Mouse (Mus musculus) hindbrain, postnatal 0 days (tissue): Measurements from ENCODE around the gene Zbed5. TPM values are rescaled to one million over a fixed set of nuclear protein-coding genes. Genes with fewer than 3 reads are reported as not detected.
"Not testable (repeated sequence)": the region's sequence is repeated elsewhere in the genome, so short reads cannot be mapped to it uniquely, and the experiment has no call there.

Source experiments
- ATAC-seq: fragments of 200-750 bp; cut with Nextera tagmentation; 2 replicates; pipeline ENCODE4 v1.8.0; 2017; ENCODE audit warnings: mild to moderate bottlenecking, moderate TSS enrichment, moderate library complexity
- DNase-seq: peaks from one replicate; pipeline ENCODE4 v3.0.0-alpha.2; 2015; ENCODE audit warnings: low spot score
- H3K27ac ChIP-seq: fragments of 300-500 bp; sonication (generic); 2 replicates; pipeline ENCODE4 v1.5.1; 2014; ENCODE audit warnings: mild to moderate bottlenecking
- H3K27me3 ChIP-seq: fragments of 300-500 bp; sonication (generic); 2 replicates; pipeline ENCODE4 v1.6.1; 2014; ENCODE audit warnings: low read length, mixed read lengths; ENCODE audit not compliant: insufficient read depth
- H3K36me3 ChIP-seq: fragments of 300-500 bp; sonication (generic); 2 replicates; pipeline ENCODE4 v1.6.1; 2014; ENCODE audit warnings: low read length, mixed read lengths; ENCODE audit not compliant: insufficient read depth
- H3K4me1 ChIP-seq: fragments of 300-500 bp; sonication (generic); 2 replicates; pipeline ENCODE4 v1.6.1; 2014; ENCODE audit warnings: antibody characterized with exemption, low read length, mixed read lengths; ENCODE audit not compliant: insufficient read depth
- H3K4me2 ChIP-seq: fragments of 300-500 bp; sonication (generic); 2 replicates; pipeline ENCODE4 v1.6.1; 2014; ENCODE audit warnings: low read depth, mild to moderate bottlenecking, low read length, moderate library complexity, mixed read lengths
- H3K4me3 ChIP-seq: fragments of 300-500 bp; sonication (generic); 2 replicates; pipeline ENCODE4 v1.5.1; 2014; ENCODE audit warnings: low read length
- H3K9ac ChIP-seq: fragments of 300-500 bp; sonication (generic); replicated peaks from 2 replicates; pipeline ENCODE4 v1.6.1; 2014; ENCODE audit warnings: mild to moderate bottlenecking, low read length, moderate library complexity, mixed read lengths
- H3K9me3 ChIP-seq: fragments of 300-500 bp; sonication (generic); 2 replicates; pipeline ENCODE4 v1.6.1; 2016; ENCODE audit warnings: low read length, mixed read lengths
- CTCF ChIP-seq: IDR thresholded peaks from 2 replicates; pipeline ENCODE4 v1.5.1; 2016; ENCODE audit warnings: antibody characterized with exemption, control low read depth, low read depth
- WGBS: fragments of 180-500 bp; shearing (Covaris S2); extraction: QIAGEN DNeasy Blood & Tissue Kit; methylation state at CpG from one replicate; pipeline ENCODE4 v1.1.7; 2014; 5-methylcytosine and 5-hydroxymethylcytosine counted together
- polyA plus RNA-seq: library from polyadenylated mRNA; unstranded; fragments of >200 nt; fragmentation: Nextera tagmentation; extraction: Ambion mirVana; gene quantifications from 2 replicates; pipeline ENCODE4 v1.2.1, GENCODE M21; 2015
- total RNA-seq: library from RNA; depleted of rRNA; stranded (reverse); fragments of >200 nt; gene quantifications from 2 replicates; pipeline ENCODE4 v1.2.3, GENCODE M21; 2014

Gene Zbed5
- total and polyA plus RNA-seq, 2 experiments from 2014 or later: 7.9 to 9.6 TPM

DNA sequence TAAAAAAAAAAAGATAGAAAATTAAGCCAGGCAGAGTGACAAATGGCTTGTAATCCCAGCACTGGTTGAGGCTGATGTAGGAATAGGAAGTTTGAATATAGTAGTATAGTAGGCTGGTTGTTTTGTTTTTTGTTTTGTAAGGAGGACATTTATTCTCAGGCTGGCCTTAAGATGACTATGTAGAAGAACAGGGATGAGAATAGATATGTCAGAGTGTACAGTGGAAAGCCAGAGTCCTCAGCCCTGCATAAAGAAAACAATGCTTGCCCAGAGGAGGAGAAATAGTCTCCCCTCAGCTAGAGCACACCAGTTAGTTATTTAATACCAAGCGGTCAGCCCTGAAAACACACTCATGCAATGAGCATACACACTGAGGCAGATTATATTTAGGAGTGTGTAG lies 2.9 kb downstream of the Zbed5 start, which contains the start of gene Phkg1:
TSS of gene Phkg1 (minus strand) at position 101 of the 400 bp plus-strand sequence.
- Histone ChIP-seq H3K27ac (no peak within 1 kb of the TSS), H3K4me1 (peaks cover 3% of the 10 kb centered on the region; the same call in 1 of the 2 replicates), H3K4me3 (no peak within 1 kb of the TSS), H3K4me2 (no peak within 1 kb of the TSS), H3K36me3 (peaks cover 8% of the 10 kb centered on the region; the same call in 1 of the 2 replicates), H3K9me3 (no peaks in the 10 kb centered on the region), H3K27me3 (no peaks in the 10 kb centered on the region), H3K9ac (no peak within 1 kb of the TSS)
- DNase-seq: no peak
- no peak for TF ChIP-seq CTCF
- WGBS: 98% methylated on average over 1 of the region's 1 CpGs
- no peak for ATAC-seq

DNA sequence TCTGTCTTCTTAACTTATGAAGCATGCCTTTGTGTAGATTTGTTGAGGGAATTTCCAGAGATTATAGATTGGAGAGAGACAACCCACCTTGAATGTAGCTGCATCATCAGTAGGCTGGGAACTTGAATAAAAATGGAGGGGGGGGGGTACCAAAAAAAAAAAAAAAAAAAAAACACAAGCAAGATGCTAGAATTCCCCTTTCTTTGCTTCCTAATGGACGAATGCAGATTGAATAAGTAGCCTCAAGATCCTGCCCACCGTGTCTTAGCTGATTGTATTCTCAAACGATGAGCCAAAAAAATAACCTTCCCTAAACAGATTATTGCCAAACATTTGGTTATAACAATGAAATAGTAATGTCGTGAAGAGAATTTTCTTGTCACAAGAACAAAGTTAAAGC lies 12.3 kb downstream of the Zbed5 start:
- ATAC-seq: no peak
- whole genome bisulfite sequencing: 21% methylated on average over 4 of the region's 4 CpGs
- H3K4me1 ChIP-seq: peaks cover 5% of the 10 kb centered on the region; the same call in 1 of the 2 replicates
- H3K27me3 ChIP-seq: no peaks in the 10 kb centered on the region
- no peak for TF ChIP-seq CTCF
- peak overlapping the region; percentile 70 for H3K9ac ChIP-seq
- peak overlapping the region; percentile 61 for H3K4me3 ChIP-seq
- H3K4me2 ChIP-seq: peak overlapping the region; percentile 90
- peaks cover 6% of the 10 kb centered on the region; the same call in 1 of the 2 replicates for H3K36me3 ChIP-seq
- no peaks in the 10 kb centered on the region for H3K9me3 ChIP-seq
- DNase-seq: no peak
- peak overlapping the region; percentile 94 for H3K27ac ChIP-seq

DNA sequence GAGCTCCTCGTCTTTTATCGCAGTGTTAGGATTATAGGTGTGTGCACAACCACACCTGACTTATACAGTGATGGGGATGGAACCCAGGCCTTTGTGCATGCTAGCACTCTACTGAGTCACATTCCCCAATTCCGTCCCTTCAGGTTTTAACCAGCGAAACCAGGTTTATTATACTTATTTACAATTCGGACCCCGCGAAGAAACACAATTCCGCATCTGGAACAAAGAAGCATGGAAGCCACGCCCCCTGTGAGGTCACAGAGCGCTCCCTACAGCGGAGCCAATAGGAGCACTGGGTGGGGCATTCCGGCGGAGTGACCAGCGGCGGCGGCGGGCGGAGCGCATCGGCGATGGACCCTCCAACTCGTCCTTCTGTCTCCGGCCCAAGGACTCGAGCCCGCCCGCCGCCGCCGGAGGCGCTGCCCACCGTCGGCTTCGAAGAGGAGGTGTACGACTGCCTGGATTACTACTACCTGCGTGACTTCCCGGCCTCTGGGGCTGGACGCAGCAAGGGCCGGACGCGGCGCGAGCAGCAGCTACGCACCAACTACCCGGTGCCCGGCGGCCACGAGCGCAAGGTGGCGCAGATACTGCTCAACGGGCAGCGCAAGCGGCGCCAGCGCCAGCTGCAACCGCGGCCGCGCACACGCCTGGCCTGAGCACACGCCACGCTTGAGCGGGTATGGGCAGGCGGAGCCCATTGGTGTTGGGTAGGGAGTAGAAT lies 12.9 kb downstream of the Zbed5 start, which contains the start of gene Nupr1l:
TSS of gene Nupr1l (plus strand) at position 299 of the 724 bp plus-strand sequence.
- peaks cover 5% of the 10 kb centered on the region; the same call in 1 of the 2 replicates for H3K4me1 ChIP-seq
- WGBS: under 1% methylated on average over 63 of the region's 63 CpGs
- H3K9me3 ChIP-seq: no peaks in the 10 kb centered on the region
- ATAC-seq (peak; percentile 98), DNase-seq (peak; percentile 96)
- H3K4me3 ChIP-seq: peak within 1 kb of the TSS; percentile 61
- no peaks in the 10 kb centered on the region; the same call in 1 of the 2 replicates for H3K36me3 ChIP-seq
- peak within 1 kb of the TSS; percentile 90 for H3K4me2 ChIP-seq
- H3K27ac ChIP-seq: peak within 1 kb of the TSS; percentile 94
- no peaks in the 10 kb centered on the region for H3K27me3 ChIP-seq
- peak; percentile 58 for TF ChIP-seq CTCF
- H3K9ac ChIP-seq: peak within 1 kb of the TSS; percentile 70

DNA sequence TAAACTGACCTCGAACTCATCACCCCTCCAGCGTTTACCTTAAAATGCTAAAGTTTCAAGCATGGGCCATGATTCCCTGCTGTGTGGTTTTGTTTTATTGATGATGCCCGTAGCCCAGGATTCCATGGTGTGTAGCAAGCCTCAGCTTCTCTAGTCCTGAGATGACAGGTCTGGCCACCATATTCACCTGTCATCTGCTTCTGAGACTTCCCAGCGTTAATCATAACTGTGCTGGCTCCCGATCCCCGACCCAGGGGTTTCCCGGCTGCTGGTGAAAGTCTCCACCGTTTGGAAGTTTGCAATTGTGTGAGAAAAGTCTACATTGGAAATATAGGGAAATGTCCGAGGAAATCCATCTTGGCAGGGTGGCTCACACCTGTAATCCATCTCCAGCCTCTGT lies 13.6 kb downstream of the Zbed5 start:
- Histone ChIP-seq H3K27ac (peak overlapping the region; percentile 94; the same call in 1 of the 2 replicates), H3K4me3 (peak overlapping the region; percentile 61), H3K9me3 (no peaks in the 10 kb centered on the region), H3K4me2 (peak overlapping the region; percentile 90), H3K9ac (peak overlapping the region; percentile 70; the same call in 1 of the 2 replicates), H3K4me1 (peaks cover 5% of the 10 kb centered on the region; the same call in 1 of the 2 replicates), H3K36me3 (no peaks in the 10 kb centered on the region), H3K27me3 (no peaks in the 10 kb centered on the region)
- no peak for TF ChIP-seq CTCF
- ATAC-seq: no peak
- WGBS: 67% methylated on average over 9 of the region's 9 CpGs
- DNase-seq: no peak

DNA sequence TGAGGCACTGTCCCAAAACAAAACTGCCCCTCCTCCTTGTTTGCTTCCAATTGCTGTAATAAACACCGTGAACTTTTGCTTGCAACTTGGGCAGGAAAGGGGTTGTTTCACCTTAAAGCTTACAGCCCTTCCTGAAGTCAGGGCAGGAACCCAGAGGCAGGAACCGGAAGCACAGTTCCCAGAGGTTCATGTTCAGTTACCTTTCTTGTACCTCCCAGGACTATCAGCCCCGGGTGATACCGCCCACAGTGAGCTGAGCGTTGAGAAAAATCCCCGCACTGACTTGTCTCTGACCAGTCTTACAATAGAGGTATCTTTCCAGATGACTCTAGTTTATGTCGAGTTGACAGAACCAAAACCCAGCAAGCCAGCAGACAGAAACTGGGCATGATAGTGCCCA lies 14.1 kb downstream of the Zbed5 start:
- H3K27ac ChIP-seq: no peak overlapping the region
- ATAC-seq: no peak
- no peak for TF ChIP-seq CTCF
- H3K4me1 ChIP-seq: peaks cover 5% of the 10 kb centered on the region; the same call in 1 of the 2 replicates
- no peaks in the 10 kb centered on the region for H3K27me3 ChIP-seq
- no peak overlapping the region for H3K9ac ChIP-seq
- H3K36me3 ChIP-seq: no peaks in the 10 kb centered on the region
- no peak overlapping the region for H3K4me2 ChIP-seq
- DNase-seq: no peak
- no peaks in the 10 kb centered on the region for H3K9me3 ChIP-seq
- no peak overlapping the region for H3K4me3 ChIP-seq
- 84% methylated on average over 7 of the region's 7 CpGs for WGBS

DNA sequence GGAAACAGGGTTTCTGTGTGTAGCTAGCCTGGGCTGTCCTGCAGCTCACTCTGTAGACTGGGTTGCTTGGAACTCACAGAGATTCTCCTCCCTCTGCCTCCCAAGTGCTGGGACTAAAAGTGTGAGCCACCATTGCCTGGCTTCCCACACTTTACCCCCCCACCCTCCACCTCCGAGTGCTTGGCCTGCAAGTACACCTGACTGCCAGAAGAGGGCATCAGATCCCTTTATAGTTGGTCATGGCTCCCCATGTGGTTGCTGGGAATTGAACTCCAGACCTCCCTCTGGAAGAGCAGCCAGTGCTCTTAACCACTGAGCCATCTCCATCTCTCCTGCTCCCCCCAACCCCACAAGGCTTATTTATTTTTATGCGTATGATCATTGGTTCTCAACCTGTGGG lies 18.5 kb downstream of the Zbed5 start:
- no peak overlapping the region for H3K9ac ChIP-seq
- peak; percentile 68 for TF ChIP-seq CTCF
- ATAC-seq: no peak
- WGBS: 21% methylated on average over 2 of the region's 2 CpGs
- H3K36me3 ChIP-seq: no peaks in the 10 kb centered on the region
- no peak overlapping the region for H3K27ac ChIP-seq
- H3K4me1 ChIP-seq: peaks cover 3% of the 10 kb centered on the region; the same call in 1 of the 2 replicates
- no peak overlapping the region for H3K4me3 ChIP-seq
- H3K9me3 ChIP-seq: no peaks in the 10 kb centered on the region
- H3K27me3 ChIP-seq: no peaks in the 10 kb centered on the region
- DNase-seq: peak; percentile 24
- H3K4me2 ChIP-seq: no peak overlapping the region

DNA sequence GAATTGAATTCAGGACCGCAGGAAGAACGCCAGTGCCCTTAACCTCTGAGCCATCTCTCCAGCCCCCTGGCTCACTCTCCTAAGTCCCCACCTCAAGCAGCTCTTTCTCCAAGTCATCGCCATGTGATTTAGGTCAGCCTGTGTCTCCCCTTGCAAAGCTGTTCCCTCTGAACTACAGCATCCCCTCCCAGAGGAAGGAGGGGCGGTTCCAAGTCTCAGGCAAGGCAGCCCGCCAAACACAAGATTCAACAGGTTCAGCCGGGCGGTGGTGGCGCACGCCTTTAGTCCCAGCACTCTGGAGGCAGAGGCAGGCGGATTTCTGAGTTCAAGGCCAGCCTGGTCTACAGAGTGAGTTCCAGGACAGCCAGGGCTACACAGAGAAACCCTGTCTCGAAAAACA lies 20.0 kb downstream of the Zbed5 start:
- not testable (repeated sequence) for DNase-seq, H3K4me1 ChIP-seq, H3K9ac ChIP-seq, H3K4me3 ChIP-seq, H3K4me2 ChIP-seq, H3K27ac ChIP-seq, ATAC-seq, H3K36me3 ChIP-seq, H3K27me3 ChIP-seq, H3K9me3 ChIP-seq
- 86% methylated on average over 11 of the region's 11 CpGs for WGBS
